ENCODE assay signal across 8 mouse cellular contexts in the genomic region with DNA sequence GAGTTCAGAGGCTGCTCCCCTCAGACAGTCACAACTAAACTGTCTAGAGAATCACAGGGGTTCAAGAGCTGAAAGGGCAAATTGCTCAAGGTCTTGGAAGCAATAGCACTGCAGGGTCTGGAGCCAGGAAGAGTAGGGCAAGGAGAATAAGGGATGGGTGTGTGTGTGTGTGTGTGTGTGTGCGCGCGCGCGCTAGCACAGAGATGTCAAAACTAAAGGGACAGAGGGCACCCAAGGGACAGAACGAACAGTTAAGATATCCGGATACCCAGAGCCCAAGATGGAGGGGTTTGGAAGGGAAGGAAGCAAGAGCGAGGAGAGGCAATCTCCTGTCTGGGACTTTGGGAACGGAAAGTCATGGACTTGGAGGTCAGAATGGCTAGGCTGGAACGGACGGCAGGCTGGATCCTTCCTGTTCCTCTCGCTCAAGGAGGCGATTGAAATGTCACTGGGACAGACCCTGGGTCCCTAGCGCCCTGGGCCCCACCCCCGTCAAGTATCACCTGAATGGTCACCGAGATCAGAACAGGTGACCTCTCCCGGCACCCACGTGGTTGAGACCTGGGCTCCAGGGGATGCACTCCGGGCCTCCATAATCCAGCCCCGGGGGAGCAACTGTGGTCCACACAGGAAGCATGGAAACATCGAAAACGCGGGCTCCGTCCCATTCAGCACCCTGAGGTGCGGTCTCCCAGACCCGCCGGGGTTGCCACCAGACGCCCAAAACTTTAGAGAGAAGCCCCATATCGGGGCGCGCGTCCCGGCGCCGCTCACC. TPM values are rescaled to one million over a fixed set of nuclear protein-coding genes. Genes with fewer than 3 reads are reported as not detected.
DNase-seq lines count a peak whose midpoint lies in the region; ATAC-seq lines count a peak whose summit lies in the region.

No protein-coding gene starts in this region.

- peaks cover 12% of the 10 kb centered on the region for H3K4me1 ChIP-seq in kidney, embryonic 16.5 days (ENCODE audit: insufficient read depth, low read length)
- peaks cover 22% of the 10 kb centered on the region for H3K4me1 ChIP-seq in forebrain, embryonic 15.5 days
- peaks cover 12% of the 10 kb centered on the region for H3K4me1 ChIP-seq in liver, embryonic 11.5 days (replicated peaks; ENCODE audit: control insufficient read depth, insufficient read depth, low read length)
- peaks cover 25% of the 10 kb centered on the region for H3K4me1 ChIP-seq in neural tube, embryonic 15.5 days

- peak overlapping the region; percentile 81 for H3K4me3 ChIP-seq in kidney, embryonic 16.5 days (ENCODE audit: low read length)
- H3K4me3 ChIP-seq in forebrain, embryonic 15.5 days: peak overlapping the region; percentile 89
- H3K4me3 ChIP-seq in liver, embryonic 11.5 days (ENCODE audit: low read depth, low read length): peak overlapping the region; percentile 99
- H3K4me3 ChIP-seq in neural tube, embryonic 15.5 days (replicated peaks): peak overlapping the region; percentile 65

- H3K9me3 ChIP-seq in kidney, embryonic 16.5 days (ENCODE audit: low read length): no peaks in the 10 kb centered on the region
- H3K9me3 ChIP-seq in forebrain, embryonic 15.5 days: no peaks in the 10 kb centered on the region
- no peaks in the 10 kb centered on the region for H3K9me3 ChIP-seq in liver, embryonic 11.5 days (ENCODE audit: control insufficient read depth, low read length)
- no peaks in the 10 kb centered on the region for H3K9me3 ChIP-seq in neural tube, embryonic 15.5 days (replicated peaks)

- H3K36me3 ChIP-seq in kidney, embryonic 16.5 days (ENCODE audit: insufficient read depth, low read length): peaks cover 43% of the 10 kb centered on the region
- H3K36me3 ChIP-seq in forebrain, embryonic 15.5 days: peaks cover 61% of the 10 kb centered on the region
- peaks cover 48% of the 10 kb centered on the region for H3K36me3 ChIP-seq in liver, embryonic 11.5 days (ENCODE audit: control insufficient read depth, insufficient read depth, low read length)
- H3K36me3 ChIP-seq in neural tube, embryonic 15.5 days: peaks cover 58% of the 10 kb centered on the region

- peak overlapping the region; percentile 72 for H3K4me2 ChIP-seq in kidney, embryonic 16.5 days (replicated peaks; ENCODE audit: low read depth, low read length)
- peak overlapping the region; percentile 87 for H3K4me2 ChIP-seq in forebrain, embryonic 15.5 days (replicated peaks)
- peak overlapping the region; percentile 74 for H3K4me2 ChIP-seq in liver, embryonic 11.5 days
- H3K4me2 ChIP-seq in neural tube, embryonic 15.5 days: peak overlapping the region; percentile 91

- peak overlapping the region; percentile 58; the same call in 1 of the 2 replicates for H3K27ac ChIP-seq in kidney, embryonic 16.5 days (ENCODE audit: low read length)
- peak overlapping the region; percentile 79 for H3K27ac ChIP-seq in forebrain, embryonic 15.5 days (replicated peaks)
- peak overlapping the region; percentile 56 for H3K27ac ChIP-seq in liver, embryonic 11.5 days (ENCODE audit: low read depth, low read length)
- H3K27ac ChIP-seq in neural tube, embryonic 15.5 days (replicated peaks): peak overlapping the region; percentile 73

- H3K9ac ChIP-seq in kidney, embryonic 16.5 days (replicated peaks; ENCODE audit: low read length): peak overlapping the region; percentile 95
- H3K9ac ChIP-seq in forebrain, embryonic 15.5 days (replicated peaks): peak overlapping the region; percentile 85
- H3K9ac ChIP-seq in liver, embryonic 11.5 days (ENCODE audit: low read depth, low read length): peak overlapping the region; percentile 94
- H3K9ac ChIP-seq in neural tube, embryonic 15.5 days (replicated peaks): peak overlapping the region; percentile 88

- no peaks in the 10 kb centered on the region for H3K27me3 ChIP-seq in kidney, embryonic 16.5 days (ENCODE audit: insufficient read depth, low read length)
- no peaks in the 10 kb centered on the region for H3K27me3 ChIP-seq in forebrain, embryonic 15.5 days
- no peaks in the 10 kb centered on the region for H3K27me3 ChIP-seq in liver, embryonic 11.5 days (replicated peaks; ENCODE audit: control insufficient read depth, insufficient read depth, low read length)
- no peaks in the 10 kb centered on the region for H3K27me3 ChIP-seq in neural tube, embryonic 15.5 days (replicated peaks)

- peak; percentile 69 for ATAC-seq in kidney, embryonic 16.5 days (ENCODE audit: low FRiP score, low TSS enrichment)
- ATAC-seq in forebrain, embryonic 15.5 days (replicated peaks): peak; percentile 64
- ATAC-seq in liver, embryonic 11.5 days (replicated peaks; ENCODE audit: low FRiP score): peak; percentile 56; the same call in 1 of the 2 replicates
- ATAC-seq in neural tube, embryonic 15.5 days (ENCODE audit: low FRiP score): peak; percentile 67

- DNase-seq in kidney, adult 11 months: no peak
- DNase-seq in MEL-GATA-1-ER (ENCODE audit: extremely low read depth, low read depth): peak; percentile 12
- DNase-seq in liver, embryonic 11.5 days (ENCODE audit: low spot score): peak; percentile 37
- DNase-seq in urinary bladder, postnatal 25 days (ENCODE audit: low spot score): no peak
- DNase-seq in testis, postnatal 14 days (ENCODE audit: low spot score): no peak

- WGBS in kidney, embryonic 16.5 days: 3% methylated on average over 35 of the region's 35 CpGs
- 4% methylated on average over 35 of the region's 35 CpGs for WGBS in forebrain, embryonic 15.5 days
- 4% methylated on average over 35 of the region's 35 CpGs for WGBS in liver, embryonic 11.5 days
- 6% methylated on average over 35 of the region's 35 CpGs for WGBS in neural tube, embryonic 15.5 days

RNA-seq across cellular contexts. Expression of a gene that starts 0.5 kb away (rescaled TPM):
- polyA plus RNA-seq in kidney, embryonic 16.5 days (2015; fragmentation: Nextera tagmentation; extraction: Ambion mirVana): 162 and 169 TPM in 2 replicates
- polyA plus RNA-seq in forebrain, embryonic 15.5 days (2015; fragmentation: Nextera tagmentation; extraction: Ambion mirVana): 149 and 158 TPM in 2 replicates
- polyA plus RNA-seq in liver, embryonic 11.5 days (2014; fragmentation: Nextera tagmentation; extraction: Ambion mirVana): 217 and 224 TPM in 2 replicates
- polyA plus RNA-seq in neural tube, embryonic 15.5 days (2015; fragmentation: Nextera tagmentation; extraction: Ambion mirVana): 125 and 136 TPM in 2 replicates

RNA-seq across cellular contexts. Expression of a gene that starts 9.3 kb away (rescaled TPM):
- 0.50 and 0.68 TPM in 2 replicates for polyA plus RNA-seq in kidney, embryonic 16.5 days (2015; fragmentation: Nextera tagmentation; extraction: Ambion mirVana)
- polyA plus RNA-seq in forebrain, embryonic 15.5 days (2015; fragmentation: Nextera tagmentation; extraction: Ambion mirVana): 15.4 and 16.7 TPM in 2 replicates
- polyA plus RNA-seq in liver, embryonic 11.5 days (2014; fragmentation: Nextera tagmentation; extraction: Ambion mirVana): 0.31 and 0.62 TPM in 2 replicates
- polyA plus RNA-seq in neural tube, embryonic 15.5 days (2015; fragmentation: Nextera tagmentation; extraction: Ambion mirVana): 18.6 and 19.8 TPM in 2 replicates

RNA-seq across cellular contexts. Expression of a gene that starts 20.4 kb away (rescaled TPM):
- polyA plus RNA-seq in kidney, embryonic 16.5 days (2015; fragmentation: Nextera tagmentation; extraction: Ambion mirVana): 0.41 and 0.74 TPM in 2 replicates
- polyA plus RNA-seq in forebrain, embryonic 15.5 days (2015; fragmentation: Nextera tagmentation; extraction: Ambion mirVana): 0.24 and 0.31 TPM in 2 replicates
- not detected in 2 replicates for polyA plus RNA-seq in liver, embryonic 11.5 days (2014; fragmentation: Nextera tagmentation; extraction: Ambion mirVana)
- 1.8 and 2.4 TPM in 2 replicates for polyA plus RNA-seq in neural tube, embryonic 15.5 days (2015; fragmentation: Nextera tagmentation; extraction: Ambion mirVana)

RNA-seq across cellular contexts. Expression of a gene that starts 27.2 kb away (rescaled TPM):
- 106 and 109 TPM in 2 replicates for polyA plus RNA-seq in kidney, embryonic 16.5 days (2015; fragmentation: Nextera tagmentation; extraction: Ambion mirVana)
- polyA plus RNA-seq in forebrain, embryonic 15.5 days (2015; fragmentation: Nextera tagmentation; extraction: Ambion mirVana): 104 and 107 TPM in 2 replicates
- polyA plus RNA-seq in liver, embryonic 11.5 days (2014; fragmentation: Nextera tagmentation; extraction: Ambion mirVana): 77.9 and 78.9 TPM in 2 replicates
- polyA plus RNA-seq in neural tube, embryonic 15.5 days (2015; fragmentation: Nextera tagmentation; extraction: Ambion mirVana): 92.8 and 101 TPM in 2 replicates

RNA-seq across cellular contexts. Expression of a gene that starts 33.8 kb away (rescaled TPM):
- polyA plus RNA-seq in kidney, embryonic 16.5 days (2015; fragmentation: Nextera tagmentation; extraction: Ambion mirVana): 9.2 and 9.9 TPM in 2 replicates
- polyA plus RNA-seq in forebrain, embryonic 15.5 days (2015; fragmentation: Nextera tagmentation; extraction: Ambion mirVana): 41.3 and 44.9 TPM in 2 replicates
- polyA plus RNA-seq in liver, embryonic 11.5 days (2014; fragmentation: Nextera tagmentation; extraction: Ambion mirVana): 5.9 and 6.5 TPM in 2 replicates
- 33.5 and 37.7 TPM in 2 replicates for polyA plus RNA-seq in neural tube, embryonic 15.5 days (2015; fragmentation: Nextera tagmentation; extraction: Ambion mirVana)

Comparison
In these comparisons a context has a peak if more than half of its experiments do, and no peak if none do; other contexts are left out.
1. DNase-seq: peak in MEL-GATA-1-ER (single experiment) and liver, embryonic 11.5 days (single experiment); none in kidney, adult 11 months (single experiment), urinary bladder, postnatal 25 days (single experiment) and testis, postnatal 14 days (single experiment).
2. Peak in every context shown above with its lines, with median percentiles within 50 percentile points of each other: ATAC-seq, H3K27ac ChIP-seq, H3K4me2 ChIP-seq, H3K4me3 ChIP-seq and H3K9ac ChIP-seq.